Mouse (Mus musculus) ES-Bruce4 (cell line): ENCODE data around the gene Fkbp6.

ENCODE experiments used
- CTCF ChIP-seq: IDR thresholded peaks from one replicate; pipeline ENCODE4 v1.8.1; 2011; ENCODE audit warnings: low read depth, low read length
- POLR2A ChIP-seq: IDR thresholded peaks from one replicate; pipeline ENCODE4 v1.8.1; 2011; ENCODE audit warnings: low read length; ENCODE audit not compliant: insufficient read depth

GRCm38 (mm10) chr5:135399382-135399781 is 49.5 kb upstream of the Fkbp6 start:
- TF ChIP-seq CTCF (no peak), POLR2A (no peak)
